Mouse (Mus musculus) intestine, embryonic 16.5 days (tissue): ENCODE measurements around the gene Rnaseh2b. TPM values are rescaled to one million over a fixed set of nuclear protein-coding genes. Genes with fewer than 3 reads are reported as not detected.

ENCODE experiments used
- ATAC-seq: fragments of 200-750 bp; cut with Nextera tagmentation; 2 replicates; pipeline ENCODE4 v1.8.0; 2017; ENCODE audit warnings: moderate TSS enrichment, moderate library complexity
- H3K27ac ChIP-seq: fragments of 300-500 bp; sonication (generic); 2 replicates; pipeline ENCODE4 v1.5.1; 2014; ENCODE audit warnings: mild to moderate bottlenecking, low read length
- H3K27me3 ChIP-seq: fragments of 300-500 bp; sonication (generic); replicated peaks from 2 replicates; pipeline ENCODE4 v1.6.1; 2014; ENCODE audit warnings: low read length, control low read depth, mixed read lengths; ENCODE audit not compliant: control insufficient read depth, insufficient read depth
- H3K36me3 ChIP-seq: fragments of 300-500 bp; sonication (generic); 2 replicates; pipeline ENCODE4 v1.6.1; 2014; ENCODE audit warnings: low read length, control low read depth; ENCODE audit not compliant: control insufficient read depth, insufficient read depth
- H3K4me1 ChIP-seq: fragments of 300-500 bp; sonication (generic); 2 replicates; pipeline ENCODE4 v1.6.1; 2014; ENCODE audit warnings: low read length, control low read depth, mixed read lengths; ENCODE audit not compliant: control insufficient read depth, insufficient read depth
- H3K4me2 ChIP-seq: fragments of 300-500 bp; sonication (generic); 2 replicates; pipeline ENCODE4 v1.6.1; 2014; ENCODE audit warnings: low read depth, low read length, control low read depth
- H3K4me3 ChIP-seq: fragments of 300-500 bp; sonication (generic); 2 replicates; pipeline ENCODE4 v1.5.1; 2014; ENCODE audit warnings: mild to moderate bottlenecking, low read length
- H3K9ac ChIP-seq: fragments of 300-500 bp; sonication (generic); 2 replicates; pipeline ENCODE4 v1.6.1; 2014; ENCODE audit warnings: low read depth, low read length
- H3K9me3 ChIP-seq: fragments of 300-500 bp; sonication (generic); 2 replicates; pipeline ENCODE4 v1.6.1; 2016; ENCODE audit warnings: low read length, control low read depth; ENCODE audit not compliant: control insufficient read depth
- WGBS: fragments of 180-500 bp; shearing (Covaris S2); extraction: QIAGEN DNeasy Blood & Tissue Kit; methylation state at CpG from one replicate; pipeline ENCODE4 v1.1.7; 2014; 5-methylcytosine and 5-hydroxymethylcytosine counted together
- polyA plus RNA-seq: library from polyadenylated mRNA; unstranded; fragments of >200 nt; fragmentation: Nextera tagmentation; extraction: Ambion mirVana; gene quantifications from 2 replicates; pipeline ENCODE4 v1.2.1, GENCODE M21; 2015

The Rnaseh2b gene
- polyA plus RNA-seq: 54.8 and 54.9 TPM in 2 replicates

DNA sequence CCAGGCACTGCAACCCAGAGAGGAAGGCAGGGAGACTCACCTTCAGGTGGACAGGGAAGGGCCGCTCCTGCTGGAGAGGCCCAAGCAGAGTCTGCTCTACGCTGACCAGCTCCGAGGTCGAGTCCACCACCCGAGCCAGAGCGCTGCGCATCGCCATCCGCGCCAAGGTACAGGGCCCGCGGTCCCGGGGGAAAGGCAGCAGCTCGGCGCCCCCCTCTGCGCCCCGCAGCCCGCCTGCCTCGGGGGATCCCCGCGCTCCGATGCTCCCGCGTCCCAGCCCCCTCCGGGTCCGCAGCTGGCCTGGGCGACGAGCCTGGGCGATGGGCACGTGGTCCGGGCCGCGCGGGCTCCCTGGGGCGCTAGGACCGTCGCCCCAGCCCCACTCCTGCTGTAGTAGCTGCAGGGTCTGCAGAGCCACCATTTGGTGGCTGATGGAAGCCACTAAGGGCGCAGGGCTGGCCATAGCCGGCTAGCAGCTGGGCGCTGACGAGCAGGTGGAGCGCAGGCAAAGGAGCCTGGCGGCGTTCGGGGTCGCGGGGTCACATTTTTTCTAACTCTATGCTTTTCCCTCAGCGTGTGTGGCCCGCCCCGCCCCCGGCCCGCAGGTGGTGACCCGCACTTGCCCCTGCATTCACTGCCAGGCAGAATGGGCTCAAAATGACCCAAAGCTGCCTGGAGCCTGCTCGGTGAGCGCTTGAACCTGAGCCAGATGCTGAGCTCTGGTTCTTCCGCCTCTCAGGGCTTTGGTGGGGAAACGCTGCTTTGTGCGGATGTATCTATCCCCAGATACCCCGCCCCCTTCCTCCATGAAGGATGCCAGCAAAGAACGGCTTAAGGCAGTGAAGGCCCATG, at the start of gene Rnaseh2b, which contains the start of gene Dleu7:
Rnaseh2b (plus strand) TSS at position 102 of the 852 bp plus-strand sequence.
Dleu7 (minus strand) TSS at position 560 of the 852 bp plus-strand sequence.
- Histone ChIP-seq H3K27ac (no peak within 1 kb of the TSS), H3K9ac (peak within 1 kb of the TSS; percentile 63), H3K4me3 (peak within 1 kb of the TSS; percentile 50), H3K4me2 (peak within 1 kb of the TSS; percentile 96), H3K36me3 (no peaks in the 10 kb centered on the region), H3K9me3 (no peaks in the 10 kb centered on the region), H3K4me1 (peaks cover 7% of the 10 kb centered on the region; the same call in 1 of the 2 replicates), H3K27me3 (no peaks in the 10 kb centered on the region)
- peak; percentile 50 for ATAC-seq
- 2% methylated on average over 60 of the region's 60 CpGs for WGBS

DNA sequence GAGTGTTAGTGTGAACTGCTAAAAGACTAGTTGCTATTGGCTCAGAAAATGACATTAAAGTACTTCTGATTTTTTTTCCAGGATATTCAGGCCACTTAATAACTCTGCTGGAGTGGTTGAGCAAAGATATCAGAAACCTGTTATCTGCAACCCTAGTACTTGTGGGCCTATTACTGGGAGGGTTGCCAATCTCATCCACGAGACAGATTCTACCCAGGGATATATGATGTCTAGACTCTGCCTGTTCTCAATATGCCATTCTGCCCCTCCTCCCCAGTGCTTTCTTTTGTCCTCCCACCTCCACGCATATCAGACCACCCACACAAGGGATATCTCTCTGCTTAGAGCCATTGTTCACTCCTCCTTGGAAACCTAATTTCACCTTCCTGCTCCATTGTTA, 48.9 kb upstream of the Rnaseh2b start:
- Histone ChIP-seq H3K27me3 (no peaks in the 10 kb centered on the region), H3K9me3 (no peaks in the 10 kb centered on the region), H3K36me3 (no peaks in the 10 kb centered on the region), H3K27ac (no peak overlapping the region), H3K9ac (no peak overlapping the region), H3K4me3 (no peak overlapping the region), H3K4me2 (no peak overlapping the region), H3K4me1 (0 out of 2 replicates have a peak, but pooled peaks cover 3% of the 10 kb centered on the region)
- ATAC-seq: no peak
- 74% methylated on average over 2 of the region's 2 CpGs for WGBS

- H3K27me3 ChIP-seq: no peaks in the 10 kb centered on the region
- 0 out of 2 replicates have a peak, but pooled peaks cover 3% of the 10 kb centered on the region for H3K4me1 ChIP-seq
- no peak overlapping the region for H3K4me3 ChIP-seq
- no peak for ATAC-seq
- H3K9ac ChIP-seq: no peak overlapping the region
- no peaks in the 10 kb centered on the region for H3K36me3 ChIP-seq
- H3K9me3 ChIP-seq: no peaks in the 10 kb centered on the region
- H3K27ac ChIP-seq: no peak overlapping the region
- H3K4me2 ChIP-seq: no peak overlapping the region
- WGBS: 19% methylated on average over 4 of the region's 4 CpGs
Measured at GRCm38 (mm10) chr14:62245557-62245956, 46.8 kb upstream of the Rnaseh2b start.

GRCm38 (mm10) chr14:62248345-62248744, 44.0 kb upstream of the Rnaseh2b start:
- Histone ChIP-seq H3K36me3 (no peaks in the 10 kb centered on the region), H3K4me2 (no peak overlapping the region), H3K4me1 (0 out of 2 replicates have a peak, but pooled peaks cover 3% of the 10 kb centered on the region), H3K4me3 (no peak overlapping the region), H3K9ac (no peak overlapping the region), H3K27me3 (no peaks in the 10 kb centered on the region), H3K27ac (no peak overlapping the region), H3K9me3 (no peaks in the 10 kb centered on the region)
- ATAC-seq: no peak
- whole genome bisulfite sequencing: 88% methylated on average over 7 of the region's 7 CpGs

- Histone ChIP-seq H3K36me3 (no peaks in the 10 kb centered on the region), H3K4me2 (no peak overlapping the region), H3K9me3 (no peaks in the 10 kb centered on the region), H3K9ac (no peak overlapping the region), H3K4me3 (no peak overlapping the region), H3K4me1 (0 out of 2 replicates have a peak, but pooled peaks cover 3% of the 10 kb centered on the region), H3K27ac (no peak overlapping the region), H3K27me3 (no peaks in the 10 kb centered on the region)
- 75% methylated on average over 10 of the region's 10 CpGs for WGBS
- no peak; the same call in 1 of the 2 replicates for ATAC-seq
Measured at GRCm38 (mm10) chr14:62248796-62249195, 43.6 kb upstream of the Rnaseh2b start.

GRCm38 (mm10) chr14:62249251-62249650, 43.1 kb upstream of the Rnaseh2b start:
- Histone ChIP-seq H3K27ac (no peak overlapping the region), H3K9me3 (no peaks in the 10 kb centered on the region), H3K4me3 (no peak overlapping the region), H3K36me3 (no peaks in the 10 kb centered on the region), H3K9ac (no peak overlapping the region), H3K27me3 (no peaks in the 10 kb centered on the region), H3K4me2 (no peak overlapping the region), H3K4me1 (0 out of 2 replicates have a peak, but pooled peaks cover 3% of the 10 kb centered on the region)
- 81% methylated on average over 2 of the region's 2 CpGs for WGBS
- ATAC-seq: no peak

- no peak for ATAC-seq
- Histone ChIP-seq H3K27ac (no peak overlapping the region), H3K4me1 (0 out of 2 replicates have a peak, but pooled peaks cover 3% of the 10 kb centered on the region), H3K9me3 (no peaks in the 10 kb centered on the region), H3K27me3 (no peaks in the 10 kb centered on the region), H3K36me3 (no peaks in the 10 kb centered on the region), H3K9ac (no peak overlapping the region), H3K4me2 (no peak overlapping the region), H3K4me3 (no peak overlapping the region)
- 84% methylated on average over 3 of the region's 3 CpGs for WGBS
Measured at GRCm38 (mm10) chr14:62250046-62250445, 42.3 kb upstream of the Rnaseh2b start.

DNA sequence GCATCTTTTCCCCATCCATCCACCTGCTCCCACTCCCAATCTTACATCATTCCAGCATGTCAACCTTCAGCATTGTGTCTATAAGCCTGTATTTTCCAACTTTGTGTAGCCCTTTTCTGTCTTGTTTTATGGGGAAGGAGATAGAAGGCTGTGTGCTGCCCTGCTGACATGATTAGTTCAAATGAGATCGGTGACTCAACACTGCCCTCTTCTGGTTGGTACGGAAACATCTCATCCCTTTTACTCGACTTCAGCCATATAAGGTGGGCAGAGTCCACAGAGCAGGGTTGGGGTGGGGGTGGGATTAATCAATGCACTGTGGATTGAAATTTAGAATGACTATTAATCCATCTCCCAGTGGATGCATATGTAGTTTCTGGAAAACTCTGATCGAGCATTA, 40.4 kb upstream of the Rnaseh2b start:
- Histone ChIP-seq H3K9ac (no peak overlapping the region), H3K4me1 (no peaks in the 10 kb centered on the region), H3K4me3 (no peak overlapping the region), H3K36me3 (no peaks in the 10 kb centered on the region), H3K4me2 (no peak overlapping the region), H3K9me3 (no peaks in the 10 kb centered on the region), H3K27ac (no peak overlapping the region), H3K27me3 (no peaks in the 10 kb centered on the region)
- peak; percentile 28; the same call in 1 of the 2 replicates for ATAC-seq
- 8% methylated on average over 4 of the region's 4 CpGs for WGBS

DNA sequence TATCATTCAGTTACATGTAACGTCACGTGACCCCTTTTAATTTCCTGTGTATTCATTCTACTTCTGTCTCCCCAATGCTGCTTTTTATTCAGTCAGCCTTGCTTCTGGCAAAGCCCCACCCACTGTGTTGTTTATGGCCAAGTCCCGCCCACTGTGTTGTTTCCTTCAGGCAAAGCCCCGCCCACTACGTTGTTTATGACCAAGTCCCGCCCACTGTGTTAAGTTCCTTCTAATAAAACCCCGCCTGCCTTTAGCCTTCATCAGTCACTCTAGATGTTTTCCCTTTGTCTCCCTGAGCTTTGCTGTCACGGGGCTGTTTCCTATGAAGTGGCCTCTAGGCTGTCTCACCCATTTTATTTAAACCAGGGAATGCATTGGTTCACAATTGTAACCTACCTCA, 38.0 kb upstream of the Rnaseh2b start:
- no peak overlapping the region for H3K9ac ChIP-seq
- no peaks in the 10 kb centered on the region for H3K27me3 ChIP-seq
- H3K4me3 ChIP-seq: no peak overlapping the region
- no peak overlapping the region for H3K4me2 ChIP-seq
- no peaks in the 10 kb centered on the region for H3K9me3 ChIP-seq
- H3K4me1 ChIP-seq: no peaks in the 10 kb centered on the region
- whole genome bisulfite sequencing: 60% methylated on average over 8 of the region's 8 CpGs
- no peak for ATAC-seq
- no peaks in the 10 kb centered on the region for H3K36me3 ChIP-seq
- H3K27ac ChIP-seq: no peak overlapping the region
